Mouse (Mus musculus) midbrain, embryonic 14.5 days (tissue): ENCODE measurements at regions not wholly inside any gene's neighbourhood (a gene's known extent, or its start where the extent isn't known, plus 50 kb on each side); places are given as distances from the start of the nearest gene placed in this dataset.
A peak's percentile ranks its signal among the peaks of the same experiment; 100 is the strongest.

Experiments used
- ATAC-seq: fragments of 200-750 bp; cut with Nextera tagmentation; 2 replicates; pipeline ENCODE4 v1.8.0; 2017; ENCODE audit warnings: moderate number of reproducible peaks, moderate library complexity; ENCODE audit not compliant: low FRiP score, low TSS enrichment
- DNase-seq: peaks from one replicate; pipeline ENCODE4 v3.0.0-alpha.2; 2015
- H3K27ac ChIP-seq: fragments of 300-500 bp; sonication (generic); replicated peaks from 2 replicates; pipeline ENCODE4 v1.5.1; 2014; ENCODE audit warnings: mild to moderate bottlenecking, low read depth, low read length, moderate library complexity
- H3K27me3 ChIP-seq: fragments of 300-500 bp; sonication (generic); 2 replicates; pipeline ENCODE4 v1.6.1; 2014; ENCODE audit warnings: low read length, control low read depth, mixed read lengths; ENCODE audit not compliant: control insufficient read depth, insufficient read depth
- H3K36me3 ChIP-seq: fragments of 300-500 bp; sonication (generic); 2 replicates; pipeline ENCODE4 v1.6.1; 2014; ENCODE audit warnings: low read length, control low read depth; ENCODE audit not compliant: control insufficient read depth, insufficient read depth
- H3K4me1 ChIP-seq: fragments of 300-500 bp; sonication (generic); 2 replicates; pipeline ENCODE4 v1.6.1; 2014; ENCODE audit warnings: mild to moderate bottlenecking, antibody characterized with exemption, low read length, control low read depth; ENCODE audit not compliant: control insufficient read depth, insufficient read depth
- H3K4me2 ChIP-seq: fragments of 300-500 bp; sonication (generic); 2 replicates; pipeline ENCODE4 v1.6.1; 2014; ENCODE audit warnings: mild to moderate bottlenecking, low read length, moderate library complexity
- H3K4me3 ChIP-seq: fragments of 300-500 bp; sonication (generic); replicated peaks from 2 replicates; pipeline ENCODE4 v1.5.1; 2014; ENCODE audit warnings: low read depth, low read length
- H3K9ac ChIP-seq: fragments of 300-500 bp; sonication (generic); replicated peaks from 2 replicates; pipeline ENCODE4 v1.6.1; 2014; ENCODE audit warnings: mild to moderate bottlenecking, low read length, moderate library complexity
- H3K9me3 ChIP-seq: fragments of 300-500 bp; sonication (generic); 2 replicates; pipeline ENCODE4 v1.6.1; 2016; ENCODE audit warnings: low read length, control low read depth, mixed read lengths; ENCODE audit not compliant: control insufficient read depth
- WGBS: fragments of 180-500 bp; shearing (Covaris S2); extraction: QIAGEN DNeasy Blood & Tissue Kit; methylation state at CpG from one replicate; pipeline ENCODE4 v1.1.7; 2014; 5-methylcytosine and 5-hydroxymethylcytosine counted together

- WGBS: 36% methylated on average over 4 of the region's 4 CpGs
- Histone ChIP-seq H3K4me2 (no peak overlapping the region), H3K4me1 (no peaks in the 10 kb centered on the region; the same call in 1 of the 2 replicates), H3K4me3 (no peak overlapping the region), H3K36me3 (no peaks in the 10 kb centered on the region), H3K9ac (no peak overlapping the region), H3K27me3 (no peaks in the 10 kb centered on the region), H3K9me3 (no peaks in the 10 kb centered on the region), H3K27ac (no peak overlapping the region)
- peak; percentile 73; the same call in 1 of the 2 replicates for ATAC-seq
- DNase-seq: peak; percentile 76
Measured at GRCm38 (mm10) chr8:90536196-90536640, 188.1 kb upstream of the Tox3 start.

GRCm38 (mm10) chr8:90535515-90536156 lies 187.5 kb upstream of the Tox3 start:
- 47% methylated on average over 8 of the region's 8 CpGs for WGBS
- Histone ChIP-seq H3K9me3 (no peaks in the 10 kb centered on the region), H3K27ac (no peak overlapping the region), H3K4me2 (no peak overlapping the region), H3K27me3 (no peaks in the 10 kb centered on the region), H3K4me3 (no peak overlapping the region), H3K4me1 (no peaks in the 10 kb centered on the region; the same call in 1 of the 2 replicates), H3K9ac (no peak overlapping the region), H3K36me3 (no peaks in the 10 kb centered on the region)
- no peak for ATAC-seq
- no peak for DNase-seq

DNA sequence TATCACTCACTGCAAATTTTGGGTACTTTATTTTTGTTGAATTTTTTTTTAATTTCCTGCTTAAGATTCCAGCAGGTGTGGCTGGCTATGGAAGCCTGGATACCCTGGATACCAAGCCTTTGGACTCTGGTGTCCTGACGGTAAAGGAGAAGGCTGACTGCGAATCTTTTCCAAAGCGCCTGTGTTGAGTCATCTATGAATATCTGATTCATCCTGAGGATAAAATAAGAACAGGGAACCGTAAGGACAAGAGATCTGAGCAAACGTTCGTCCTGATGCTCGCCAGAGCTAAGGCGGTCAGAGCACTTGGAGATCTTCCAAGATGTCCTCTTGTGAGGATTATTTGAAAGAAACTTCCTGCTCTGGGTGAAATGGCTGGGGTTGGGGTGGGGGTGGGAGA lies 173.2 kb upstream of the Tox3 start:
- no peak for DNase-seq
- H3K4me1 ChIP-seq: peaks cover 19% of the 10 kb centered on the region
- no peaks in the 10 kb centered on the region for H3K9me3 ChIP-seq
- no peaks in the 10 kb centered on the region for H3K27me3 ChIP-seq
- no peak overlapping the region for H3K4me2 ChIP-seq
- 87% methylated on average over 8 of the region's 8 CpGs for WGBS
- no peak for ATAC-seq
- H3K36me3 ChIP-seq: no peaks in the 10 kb centered on the region
- no peak overlapping the region for H3K9ac ChIP-seq
- H3K27ac ChIP-seq: no peak overlapping the region
- no peak overlapping the region for H3K4me3 ChIP-seq

GRCm38 (mm10) chr8:90520186-90520585 lies 172.0 kb upstream of the Tox3 start:
- Histone ChIP-seq H3K9ac (no peak overlapping the region), H3K27ac (no peak overlapping the region), H3K4me1 (peaks cover 19% of the 10 kb centered on the region), H3K4me2 (no peak overlapping the region), H3K36me3 (no peaks in the 10 kb centered on the region), H3K9me3 (no peaks in the 10 kb centered on the region), H3K4me3 (no peak overlapping the region), H3K27me3 (no peaks in the 10 kb centered on the region)
- ATAC-seq (peak; percentile 73; the same call in 1 of the 2 replicates), DNase-seq (peak; percentile 75)
- WGBS: 4% methylated on average over 4 of the region's 4 CpGs

DNA sequence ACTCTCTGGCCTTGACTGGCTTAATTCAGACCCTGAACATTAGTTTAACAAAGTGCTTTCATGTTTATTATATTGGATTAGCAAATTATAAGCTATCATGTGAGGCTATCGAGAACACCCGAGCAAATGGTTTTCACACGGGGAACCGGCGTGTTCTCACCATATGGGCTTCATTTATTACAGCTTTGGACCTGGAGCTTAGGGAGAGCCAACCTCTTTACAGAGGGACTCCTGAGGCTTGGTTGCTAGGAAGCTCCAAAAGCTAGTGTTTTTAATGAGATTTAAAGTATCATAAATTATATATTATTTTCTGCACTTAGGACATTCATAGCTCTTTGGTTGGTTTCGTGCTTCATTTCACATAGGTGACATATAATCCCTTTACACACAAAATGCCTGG lies 171.4 kb upstream of the Tox3 start:
- Histone ChIP-seq H3K27me3 (no peaks in the 10 kb centered on the region), H3K36me3 (no peaks in the 10 kb centered on the region), H3K9me3 (no peaks in the 10 kb centered on the region), H3K4me1 (peaks cover 19% of the 10 kb centered on the region), H3K27ac (0 out of 2 replicates have a peak overlapping the region, but pooled peaks have one; percentile 13), H3K4me2 (no peak overlapping the region), H3K9ac (no peak overlapping the region), H3K4me3 (no peak overlapping the region)
- WGBS: 25% methylated on average over 6 of the region's 6 CpGs
- DNase-seq (peak; percentile 57), ATAC-seq (no peak)

GRCm38 (mm10) chr8:90514191-90514590 lies 166.0 kb upstream of the Tox3 start:
- no peak for ATAC-seq
- 83% methylated on average over 3 of the region's 3 CpGs for WGBS
- H3K27me3 ChIP-seq: no peaks in the 10 kb centered on the region
- no peaks in the 10 kb centered on the region for H3K9me3 ChIP-seq
- no peak overlapping the region for H3K27ac ChIP-seq
- H3K4me2 ChIP-seq: no peak overlapping the region
- H3K9ac ChIP-seq: no peak overlapping the region
- no peaks in the 10 kb centered on the region for H3K36me3 ChIP-seq
- no peak for DNase-seq
- no peak overlapping the region for H3K4me3 ChIP-seq
- H3K4me1 ChIP-seq: peaks cover 13% of the 10 kb centered on the region

DNA sequence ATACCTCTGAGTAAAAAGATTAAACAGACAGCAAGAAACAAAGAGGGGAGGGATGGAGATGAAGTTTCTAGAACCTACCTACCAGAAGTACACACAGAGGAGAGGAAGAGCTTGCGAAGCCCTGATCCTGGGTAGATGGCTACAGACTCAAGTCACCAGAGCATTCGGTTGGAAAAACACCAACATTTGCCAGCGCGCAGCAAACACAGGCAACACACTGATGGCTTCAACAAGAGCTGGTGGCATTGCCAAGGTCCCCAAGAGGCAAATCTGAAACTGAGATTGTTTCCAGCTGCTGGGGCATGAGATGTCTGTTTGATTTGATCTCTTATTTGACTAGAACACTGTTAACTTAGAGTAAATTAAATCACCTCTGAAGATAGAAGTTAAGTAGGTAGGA lies 165.5 kb upstream of the Tox3 start:
- no peaks in the 10 kb centered on the region for H3K36me3 ChIP-seq
- ATAC-seq: no peak
- H3K9ac ChIP-seq: no peak overlapping the region
- H3K4me3 ChIP-seq: no peak overlapping the region
- H3K4me2 ChIP-seq: no peak overlapping the region
- H3K9me3 ChIP-seq: no peaks in the 10 kb centered on the region
- peaks cover 13% of the 10 kb centered on the region for H3K4me1 ChIP-seq
- no peak for DNase-seq
- WGBS: 81% methylated on average over 4 of the region's 4 CpGs
- no peak overlapping the region for H3K27ac ChIP-seq
- no peaks in the 10 kb centered on the region for H3K27me3 ChIP-seq

GRCm38 (mm10) chr8:90513102-90513501 lies 165.0 kb upstream of the Tox3 start:
- Histone ChIP-seq H3K4me3 (no peak overlapping the region), H3K4me1 (peaks cover 13% of the 10 kb centered on the region), H3K36me3 (no peaks in the 10 kb centered on the region), H3K9me3 (no peaks in the 10 kb centered on the region), H3K27me3 (no peaks in the 10 kb centered on the region), H3K4me2 (no peak overlapping the region), H3K9ac (no peak overlapping the region), H3K27ac (no peak overlapping the region)
- 73% methylated on average over 8 of the region's 8 CpGs for WGBS
- DNase-seq (peak; percentile 31), ATAC-seq (no peak)

DNA sequence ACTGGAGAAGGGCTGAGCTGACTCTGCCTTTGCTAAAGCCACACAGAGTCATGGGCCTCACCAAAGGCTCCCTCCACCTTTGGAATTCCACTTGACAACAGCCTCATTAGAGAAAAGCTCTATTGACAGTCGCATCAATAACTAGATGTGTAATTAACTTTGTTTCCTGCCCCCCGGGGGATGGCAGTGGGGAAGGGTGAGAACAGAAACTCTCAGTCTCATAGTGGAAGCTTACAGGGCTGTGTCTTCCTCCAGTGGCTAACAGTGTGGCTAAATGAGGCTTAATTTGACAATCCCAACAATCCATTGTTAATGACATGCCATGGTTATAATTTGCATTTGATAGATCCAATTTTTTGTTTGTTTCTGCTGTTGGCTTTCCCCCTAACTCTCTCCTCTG lies 164.5 kb upstream of the Tox3 start:
- 51% methylated on average over 2 of the region's 2 CpGs for WGBS
- Histone ChIP-seq H3K36me3 (no peaks in the 10 kb centered on the region), H3K9ac (no peak overlapping the region), H3K9me3 (no peaks in the 10 kb centered on the region), H3K4me1 (peaks cover 13% of the 10 kb centered on the region), H3K27me3 (no peaks in the 10 kb centered on the region), H3K4me3 (no peak overlapping the region), H3K27ac (no peak overlapping the region), H3K4me2 (no peak overlapping the region)
- DNase-seq: no peak
- no peak for ATAC-seq
